Mouse (Mus musculus): ENCODE measurements around the gene Gm38119.

DNA sequence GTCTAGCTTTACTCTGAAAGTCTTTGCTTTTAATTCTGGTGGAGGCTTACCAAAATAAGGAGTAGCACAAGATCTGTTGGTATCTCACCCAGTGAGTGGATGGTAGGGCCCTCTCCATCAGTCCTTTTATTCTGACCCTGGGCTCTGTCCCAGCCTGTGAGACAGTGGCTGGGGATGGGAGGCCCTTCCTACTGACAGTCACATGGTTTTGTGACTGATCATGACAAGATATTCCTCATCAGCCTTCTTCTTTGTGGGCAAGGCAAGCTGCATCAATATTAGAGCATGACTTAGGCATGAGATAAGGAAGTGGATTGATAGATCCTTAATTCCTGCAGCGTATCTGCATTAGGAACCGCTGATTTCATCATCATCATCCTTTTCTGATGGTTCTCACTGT is 29.9 kb downstream of the Gm38119 start, which contains the start of gene Lce1e:
- no peak for TF ChIP-seq CTCF (IDR thresholded peaks at IDR 0.05; ENCODE audit: low read depth)
- no peak for TF ChIP-seq EP300 (IDR thresholded peaks at IDR 0.05; ENCODE audit: low read depth)
